Mouse (Mus musculus): ENCODE measurements around the gene Wdpcp.

GRCm38 (mm10) chr11:21868675-21869074 lies 296.6 kb downstream of the Wdpcp start:
- TF ChIP-seq CTCF (conservative IDR thresholded peaks at IDR 0.05; ENCODE audit: insufficient read depth, insufficient read length, low read depth, low read length) (no peak), POLR2A (IDR thresholded peaks at IDR 0.05; ENCODE audit: low read depth, low read length) (no peak)
